Mouse (Mus musculus) megakaryocyte, embryonic 14.5 days (primary cell): ENCODE measurements around the gene Hexa.

Source experiments
- FLI1 ChIP-seq: IDR thresholded peaks from 2 replicates; pipeline ENCODE4 v1.6.1; 2012; ENCODE audit warnings: low read length, inconsistent platforms, mixed read lengths
- GATA1 ChIP-seq: IDR thresholded peaks from 3 replicates; pipeline ENCODE4 v1.6.1; 2012; ENCODE audit warnings: mixed read lengths, low read length, inconsistent platforms, borderline replicate concordance

DNA sequence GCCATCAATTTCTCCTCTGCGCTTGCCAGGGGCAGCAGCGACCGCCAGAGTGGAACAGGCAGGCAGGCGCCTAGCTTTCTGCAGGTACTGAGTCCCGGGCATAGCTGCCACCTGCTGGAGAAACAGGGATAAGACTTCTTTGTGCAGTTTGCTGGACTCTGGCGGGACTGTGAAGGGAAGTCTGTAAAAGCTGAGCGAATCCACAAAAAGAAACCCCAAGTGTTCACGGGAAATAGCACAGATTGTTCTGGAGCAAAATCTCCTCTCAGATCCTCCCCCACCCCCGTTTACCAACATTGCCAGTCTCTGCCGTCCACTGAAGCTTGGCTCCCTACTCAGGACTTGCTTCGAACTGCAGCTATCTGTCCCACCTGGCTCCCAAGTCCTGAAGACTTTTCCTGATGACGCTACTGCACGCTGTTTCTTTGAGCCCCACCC lies 45.5 kb downstream of the Hexa start:
- TF ChIP-seq GATA1 (no peak), FLI1 (no peak)
